Mouse (Mus musculus) MEL (cell line): ENCODE data around the gene A930018P22Rik. TPM values are rescaled to one million over a fixed set of nuclear protein-coding genes. Genes with fewer than 3 reads are reported as not detected.

Experiments used
- DNase-seq: peaks from one replicate; pipeline ENCODE4 v3.0.0; 2011; ENCODE audit warnings: low read depth, low spot score
- H3K27ac ChIP-seq: 2 replicates; pipeline ENCODE4 v1.5.1; 2012; ENCODE audit warnings: low read depth, mild to moderate bottlenecking, control low read depth, low read length, moderate library complexity; ENCODE audit not compliant: control insufficient read depth
- H3K27me3 ChIP-seq, 2 experiments: fragments of 150-350 bp in 1 of 2; sonication (generic) in 1 of 2; 2 replicates each; pipeline ENCODE4 v1.6.1; 2012; ENCODE audit warnings: low read length in 2 of 2, mild to moderate bottlenecking in 2 of 2, improper control_type of control experiment in 1 of 2, moderate library complexity in 1 of 2; ENCODE audit not compliant: insufficient read depth in 2 of 2, control insufficient read depth in 1 of 2
- H3K36me3 ChIP-seq, 2 experiments: 2 replicates each; pipeline ENCODE4 v1.6.1; 2012 to 2014; ENCODE audit warnings: low read length in 2 of 2, improper control_type of control experiment in 1 of 2, inconsistent platforms in 1 of 2, mild to moderate bottlenecking in 1 of 2; ENCODE audit not compliant: insufficient read depth in 2 of 2, control insufficient read depth in 1 of 2
- H3K4me1 ChIP-seq, 2 experiments: fragments of 150-350 bp in 1 of 2; sonication (generic) in 1 of 2; 2 replicates each; pipeline ENCODE4 v1.6.1; 2012; ENCODE audit warnings: low read length in 2 of 2, improper control_type of control experiment in 1 of 2, mild to moderate bottlenecking in 1 of 2; ENCODE audit not compliant: insufficient read depth in 2 of 2, control insufficient read depth in 1 of 2
- H3K4me3 ChIP-seq, 2 experiments: fragments of 150-350 bp in 1 of 2; sonication (generic) in 1 of 2; 2 replicates each; pipeline ENCODE4 v1.5.1; 2012; ENCODE audit warnings: low read depth in 2 of 2, low read length in 2 of 2, mild to moderate bottlenecking in 2 of 2, moderate library complexity in 2 of 2, control low read depth in 1 of 2, improper control_type of control experiment in 1 of 2; ENCODE audit not compliant: control insufficient read depth in 1 of 2, insufficient read depth in 1 of 2
- H3K79me2 ChIP-seq: 2 replicates; pipeline ENCODE4 v1.6.1; 2012; ENCODE audit warnings: mild to moderate bottlenecking, low read length, moderate library complexity; ENCODE audit not compliant: control insufficient read depth, poor library complexity, insufficient read depth
- H3K9ac ChIP-seq: 2 replicates; pipeline ENCODE4 v1.6.1; 2012; ENCODE audit warnings: low read depth, mild to moderate bottlenecking, control low read depth, low read length, moderate library complexity; ENCODE audit not compliant: control insufficient read depth, poor library complexity, severe bottlenecking
- H3K9me3 ChIP-seq: fragments of 150-350 bp; sonication (generic); replicated peaks from 2 replicates; pipeline ENCODE4 v1.6.1; 2012; ENCODE audit warnings: mild to moderate bottlenecking, low read length, improper control_type of control experiment, moderate library complexity; ENCODE audit not compliant: insufficient read depth
- BHLHE40 ChIP-seq: IDR thresholded peaks from 2 replicates; pipeline ENCODE4 v1.6.1; 2012; ENCODE audit warnings: low read depth, mild to moderate bottlenecking, inconsistent platforms, low read length, improper control_type of control experiment, borderline replicate concordance
- CHD1 ChIP-seq: IDR thresholded peaks from 2 replicates; pipeline ENCODE4 v1.6.1; 2012; ENCODE audit warnings: low read depth, mild to moderate bottlenecking, inconsistent platforms, low read length, improper control_type of control experiment
- CTCF ChIP-seq, 3 experiments: IDR thresholded peaks in 2 of 3; conservative IDR thresholded peaks in 1 of 3; 2 replicates each; pipeline ENCODE4 v1.5.1; 2011 to 2012; ENCODE audit warnings: low read length in 3 of 3, low read depth in 2 of 3, mild to moderate bottlenecking in 2 of 3, improper control_type of control experiment in 1 of 3, inconsistent platforms in 1 of 3, mixed read lengths in 1 of 3, moderate library complexity in 1 of 3; ENCODE audit not compliant: control insufficient read depth in 1 of 3, insufficient read depth in 1 of 3, poor library complexity in 1 of 3, severe bottlenecking in 1 of 3
- MEF2A ChIP-seq: IDR thresholded peaks from 2 replicates; pipeline ENCODE4 v1.6.1; 2014; ENCODE audit warnings: low read depth, mild to moderate bottlenecking, inconsistent platforms, low read length, improper control_type of control experiment; ENCODE audit not compliant: poor library complexity, insufficient replicate concordance, severe bottlenecking; ENCODE audit errors: extremely low read depth
- MXI1 ChIP-seq: IDR thresholded peaks from 2 replicates; pipeline ENCODE4 v1.6.1; 2011; ENCODE audit warnings: mild to moderate bottlenecking, low read depth, low read length, improper control_type of control experiment
- RAD21 ChIP-seq: IDR thresholded peaks from 2 replicates; pipeline ENCODE4 v1.6.1; 2011; ENCODE audit warnings: mild to moderate bottlenecking, low read depth, low read length, improper control_type of control experiment
- USF1 ChIP-seq: IDR thresholded peaks from 2 replicates; pipeline ENCODE4 v1.6.1; 2014; ENCODE audit warnings: low read depth, mild to moderate bottlenecking, inconsistent platforms, low read length, improper control_type of control experiment, moderate library complexity
- polyA plus RNA-seq, 2 experiments: library from polyadenylated mRNA; stranded (reverse) in 1 of 2; unstranded in 1 of 2; fragments of >175 nt in 1 of 2; fragments of >200 nt in 1 of 2; gene quantifications; 2 replicates each; pipeline versions ENCODE4 v1.2.1 to v1.2.4; 2012; ENCODE audit warnings: low replicate concordance in 2 of 2, low read depth in 1 of 2; ENCODE audit not compliant: insufficient read length in 2 of 2, insufficient read depth in 1 of 2, missing spikeins in 1 of 2
- total RNA-seq: library from RNA; depleted of rRNA; stranded (reverse); fragments of 300-350 nt; gene quantifications from 2 replicates; pipeline ENCODE4 v1.2.3, GENCODE M21; 2012

The A930018P22Rik gene
- total and polyA plus RNA-seq, 3 experiments: not detected

GRCm38 (mm10) chr2:104147910-104148561, 25.5 kb downstream of the A930018P22Rik start:
- Histone ChIP-seq H3K4me1 (peaks cover 5 to 7% of the 10 kb centered on the region in 2 experiments), H3K36me3 (peaks cover 0 to 7% of the 10 kb centered on the region in 2 experiments; a peak in 2 of 4 replicates), H3K9ac (no peak overlapping the region), H3K27me3 (no peaks in the 10 kb centered on the region), H3K79me2 (no peaks in the 10 kb centered on the region), H3K27ac (no peak overlapping the region), H3K9me3 (no peaks in the 10 kb centered on the region), H3K4me3 (no peak overlapping the region)
- TF ChIP-seq BHLHE40: no peak
- TF ChIP-seq CHD1: no peak
- no peak for TF ChIP-seq CTCF (IDR thresholded peaks at IDR 0.05 in 2 of 3, conservative IDR thresholded peaks at IDR 0.05 in 1 of 3; ENCODE audit: control insufficient read depth in 1 of 3, insufficient read depth in 1 of 3, low read depth in 2 of 3, low read length in 3 of 3, poor library complexity in 1 of 3, severe bottlenecking in 1 of 3)
- TF ChIP-seq RAD21: no peak
- TF ChIP-seq MXI1: no peak
- DNase-seq: no peak

- Histone ChIP-seq H3K27me3 (no peaks in the 10 kb centered on the region), H3K4me1 (peaks cover 1 to 2% of the 10 kb centered on the region in 2 experiments; a peak in 2 of 4 replicates), H3K4me3 (no peak overlapping the region), H3K9me3 (no peaks in the 10 kb centered on the region), H3K36me3 (peaks cover 0 to 3% of the 10 kb centered on the region in 2 experiments; a peak in 2 of 4 replicates), H3K9ac (no peak overlapping the region), H3K27ac (no peak overlapping the region), H3K79me2 (no peaks in the 10 kb centered on the region)
- no peak for TF ChIP-seq CTCF (IDR thresholded peaks at IDR 0.05 in 2 of 3, conservative IDR thresholded peaks at IDR 0.05 in 1 of 3; ENCODE audit: control insufficient read depth in 1 of 3, insufficient read depth in 1 of 3, low read depth in 2 of 3, low read length in 3 of 3, poor library complexity in 1 of 3, severe bottlenecking in 1 of 3)
- no peak for DNase-seq
Observed at GRCm38 (mm10) chr2:104150608-104151397, 28.2 kb downstream of the A930018P22Rik start.

- Histone ChIP-seq H3K9ac (no peak overlapping the region), H3K27me3 (no peaks in the 10 kb centered on the region), H3K79me2 (no peaks in the 10 kb centered on the region), H3K4me1 (no peaks in the 10 kb centered on the region), H3K36me3 (no peaks in the 10 kb centered on the region), H3K4me3 (no peak overlapping the region), H3K9me3 (no peaks in the 10 kb centered on the region), H3K27ac (no peak overlapping the region)
- no peak for DNase-seq
- TF ChIP-seq RAD21 (no peak), MEF2A (no peak), USF1 (no peak)
Observed at GRCm38 (mm10) chr2:104153345-104153744, 30.8 kb downstream of the A930018P22Rik start.
